Mouse (Mus musculus) heart, postnatal 25 days (tissue): Measurements from ENCODE around the gene Il10rb. TPM values are rescaled to one million over a fixed set of nuclear protein-coding genes. Genes with fewer than 3 reads are reported as not detected.

ENCODE experiments used
- DNase-seq: peaks from one replicate; pipeline ENCODE4 v3.0.0; 2022; ENCODE audit warnings: low spot score
- intact Hi-C: fragments of 180-260 bp; cut with DNase I; formaldehyde crosslinking; loops from one replicate; pipeline ENCODE4 v1.15.1; 2025
- total RNA-seq, 2 experiments: library from RNA; stranded (reverse); gene quantifications; 2 replicates each; pipeline ENCODE4 v1.2.3; 2021

Gene Il10rb
- total RNA-seq, 2 experiments from 2014 or later, result 97.5 to 105 TPM

DNA sequence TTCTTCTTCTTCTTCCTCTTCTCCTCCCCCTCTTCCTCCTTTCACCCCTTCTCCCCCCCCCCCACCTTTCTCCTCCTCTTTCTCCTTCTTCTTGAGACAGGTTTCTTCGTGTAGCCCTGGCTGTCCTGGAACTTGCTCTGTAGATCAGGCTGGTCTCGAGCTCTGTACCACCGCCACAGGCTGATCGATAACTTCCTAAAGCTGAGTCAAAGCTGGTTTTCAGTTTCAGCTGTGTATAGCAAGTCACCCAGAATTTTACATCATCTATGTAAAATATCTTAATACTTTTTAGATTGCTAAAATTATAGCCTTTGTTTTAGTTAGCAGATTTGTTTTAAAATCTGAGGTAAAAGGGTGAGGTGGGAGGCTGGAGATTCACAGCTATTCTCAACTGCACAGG is 38.9 kb downstream of the Il10rb start:
- no peak for DNase-seq
- intact Hi-C loops, result no loop called here

DNA sequence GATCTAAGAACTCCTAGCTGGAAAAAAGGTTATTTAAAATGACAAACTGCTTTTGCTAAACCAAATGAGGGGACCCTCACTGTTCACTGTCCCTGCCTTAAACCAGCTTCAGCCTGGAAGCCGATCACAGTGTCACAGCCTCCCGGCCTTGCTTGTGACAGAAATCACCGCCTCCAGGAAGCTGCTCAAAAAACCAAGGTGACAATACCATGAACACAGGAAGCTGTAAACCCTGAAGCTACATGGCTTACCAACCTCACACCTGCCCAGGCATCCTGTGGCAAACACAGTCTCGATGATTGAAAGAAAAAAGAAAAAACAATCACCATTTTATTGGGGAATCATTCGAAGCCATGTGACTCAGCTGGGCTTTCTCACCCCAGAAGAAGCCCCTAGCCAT is 39.6 kb downstream of the Il10rb start:
- intact Hi-C loops, result no loop called here
- DNase-seq, result no peak

DNA sequence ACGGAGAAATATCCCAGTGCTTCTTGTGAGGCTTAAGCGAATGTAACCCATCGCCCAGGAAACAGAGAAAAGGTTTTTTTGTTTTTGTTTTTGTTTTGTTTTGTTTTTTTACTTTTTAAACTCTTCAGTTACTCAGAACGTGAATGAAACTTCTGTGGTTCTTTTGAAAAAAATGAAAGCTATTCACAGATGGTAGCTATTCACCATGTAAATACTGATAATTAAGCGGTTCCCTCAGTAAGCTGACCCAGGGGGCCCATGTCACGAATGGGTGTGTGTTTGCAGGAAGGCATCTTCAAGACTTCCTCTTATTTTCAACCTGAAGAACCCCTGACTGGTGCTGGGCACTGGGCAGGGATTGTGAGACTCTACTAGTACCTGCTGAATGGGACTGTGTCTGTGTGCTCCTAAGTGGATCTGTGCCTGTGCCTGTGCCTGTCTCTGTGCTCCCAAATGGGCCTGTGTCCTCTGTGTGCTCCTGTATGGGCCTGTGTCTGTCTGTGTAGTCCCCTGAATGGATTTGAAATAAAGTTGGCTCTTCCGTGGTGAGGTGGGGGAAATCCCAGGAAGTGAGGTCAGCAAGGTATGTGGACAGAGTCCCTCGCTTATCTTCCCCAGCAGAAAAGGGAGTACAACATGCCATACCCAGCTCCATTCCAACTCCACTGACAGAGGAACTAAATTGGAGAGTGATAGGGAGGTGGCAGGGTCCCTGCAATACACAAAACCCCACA is 41.0 kb downstream of the Il10rb start:
- intact Hi-C loops, result no loop called here
- DNase-seq, result no peak

GRCm38 (mm10) chr16:91447512-91447900 is 41.5 kb downstream of the Il10rb start:
- intact Hi-C loops, result no loop called here
- no peak for DNase-seq

- intact Hi-C loops, result no loop called here
- DNase-seq, result no peak
Measured at GRCm38 (mm10) chr16:91448088-91448487, 42.1 kb downstream of the Il10rb start.

DNA sequence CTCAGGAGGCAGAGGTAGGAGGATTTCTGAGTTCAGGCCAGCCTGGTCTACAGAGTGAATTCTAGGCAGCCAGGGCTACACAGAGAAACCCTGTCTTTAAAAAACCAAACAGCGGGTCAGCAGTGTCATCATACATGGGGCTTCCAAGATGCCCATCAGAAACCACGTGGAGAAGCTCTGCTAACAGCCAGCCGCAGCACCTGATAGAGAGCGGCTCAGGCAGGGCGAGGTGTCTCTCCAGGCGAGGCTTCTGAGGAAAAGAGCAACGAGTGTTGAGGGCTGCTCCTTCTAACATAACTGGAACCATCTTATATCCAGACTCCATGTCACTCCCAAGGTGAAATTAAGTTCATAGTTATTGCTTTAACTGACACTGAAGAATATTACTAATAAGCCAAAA is 42.9 kb downstream of the Il10rb start:
- intact Hi-C loops, result no loop called here
- DNase-seq, result no peak

- DNase-seq, result no peak
- intact Hi-C loops, result no loop called here
Measured at GRCm38 (mm10) chr16:91450137-91451064, 44.4 kb downstream of the Il10rb start.

- intact Hi-C loops, result no loop called here
- DNase-seq, result no peak
Measured at GRCm38 (mm10) chr16:91451949-91452348, 46.0 kb downstream of the Il10rb start.

GRCm38 (mm10) chr16:91452363-91452896 is 46.5 kb downstream of the Il10rb start:
- no peak for DNase-seq
- intact Hi-C loops, result no loop called here

DNA sequence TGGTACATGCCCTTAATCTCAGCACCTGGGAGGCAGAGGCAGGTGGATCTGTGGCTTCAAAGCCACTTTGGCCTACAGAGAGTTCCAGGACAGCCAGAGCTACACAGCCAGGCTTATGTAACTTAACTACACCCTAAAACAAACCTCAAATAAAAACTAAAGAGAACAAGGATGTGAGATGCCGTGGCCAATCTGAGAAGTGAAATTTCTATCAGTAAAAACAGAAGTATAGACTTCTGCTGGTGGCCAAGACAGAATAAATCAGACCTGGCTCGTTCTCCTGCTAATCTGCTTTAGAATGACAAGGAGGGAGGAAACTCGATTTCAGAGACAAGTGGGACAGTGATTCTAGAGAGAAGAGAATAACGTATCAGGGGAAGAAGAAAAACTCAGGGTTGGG is 49.9 kb downstream of the Il10rb start:
- intact Hi-C loops, result no loop called here
- DNase-seq, result no peak

GRCm38 (mm10) chr16:91458301-91458746 is 52.4 kb downstream of the Il10rb start:
- intact Hi-C loops, result no loop called here
- no peak for DNase-seq

DNA sequence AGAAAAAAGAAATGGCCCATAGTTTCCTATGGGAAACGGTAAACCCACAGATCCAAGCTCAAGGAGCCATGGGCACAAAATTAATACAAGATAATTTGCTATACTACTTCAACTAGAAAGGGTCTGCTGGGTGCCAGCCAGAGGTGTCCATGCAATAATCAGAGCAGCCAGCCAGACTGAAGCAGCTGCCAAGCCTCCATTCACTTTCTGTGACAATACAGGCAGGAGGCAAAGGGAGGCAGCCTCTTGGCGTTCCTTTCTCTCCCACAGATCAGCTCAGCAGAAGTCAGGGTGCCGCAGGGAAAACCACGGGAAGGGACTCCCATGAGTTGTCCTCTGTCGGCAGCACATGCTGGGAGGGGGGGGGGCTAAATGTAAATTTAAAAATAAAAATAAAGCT is 53.0 kb downstream of the Il10rb start:
- DNase-seq, result no peak
- intact Hi-C loops, result no loop called here

GRCm38 (mm10) chr16:91459396-91459795 is 53.4 kb downstream of the Il10rb start:
- intact Hi-C loops, result no loop called here
- no peak for DNase-seq

DNA sequence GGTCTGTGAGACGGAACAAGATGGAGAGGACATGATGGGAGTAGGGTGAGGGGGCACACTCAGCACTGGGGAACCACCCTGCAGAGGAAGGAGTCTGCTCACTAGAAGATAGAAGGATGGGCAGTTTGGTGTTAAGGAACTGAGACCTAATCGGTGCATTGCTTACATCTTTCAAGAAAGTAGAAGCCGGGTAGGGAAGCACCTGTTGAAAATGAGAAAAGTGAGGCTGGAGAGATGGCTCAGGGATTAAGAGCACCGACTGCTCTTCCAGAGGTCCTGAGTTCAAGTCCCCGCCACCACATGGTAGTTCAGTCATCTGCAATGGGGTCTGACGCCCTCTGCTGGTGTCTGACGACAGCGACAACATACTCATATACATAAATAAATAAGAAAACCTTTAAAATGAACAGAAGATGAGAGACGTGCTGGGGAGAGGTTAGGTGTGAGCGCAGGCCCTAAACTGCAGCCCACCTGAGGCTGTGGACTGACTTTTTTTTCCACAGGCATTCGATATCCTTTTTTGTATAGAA is 53.9 kb downstream of the Il10rb start:
- intact Hi-C loops, result loop anchor here (5.0 kb wide), 1 partner anchor 98 kb away; no protein-coding TSS in a partner anchor
- DNase-seq, result no peak

DNA sequence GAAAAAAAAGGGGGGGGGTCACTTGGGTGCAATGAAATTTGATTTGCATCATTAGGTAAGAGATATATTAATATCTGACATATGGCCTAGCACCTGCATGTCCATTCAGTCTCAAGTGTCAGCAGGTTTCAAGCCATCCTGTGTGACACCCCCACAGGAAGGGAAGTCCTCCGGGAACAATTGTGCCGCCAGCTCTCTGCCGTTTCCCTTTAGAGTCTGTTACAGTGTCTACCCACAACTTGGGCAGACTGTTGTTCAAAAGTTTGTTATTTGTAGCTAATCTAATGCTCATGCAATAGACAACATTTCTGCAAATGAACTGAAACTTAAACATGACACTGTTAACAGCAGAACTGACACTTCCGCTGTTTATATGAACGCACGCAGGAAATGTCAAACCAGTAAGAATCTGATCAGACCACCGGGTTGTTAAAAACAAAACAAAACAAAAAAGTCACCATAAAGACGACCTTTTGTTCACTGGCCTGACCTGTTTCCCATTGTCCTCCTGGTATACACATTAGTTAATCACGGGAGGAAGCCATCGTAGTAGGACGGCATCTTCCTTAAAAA is 55.2 kb downstream of the Il10rb start:
- DNase-seq, result no peak
- intact Hi-C loops, result loop anchor here (5.0 kb wide), 1 partner anchor 99 kb away; no protein-coding TSS in a partner anchor

DNA sequence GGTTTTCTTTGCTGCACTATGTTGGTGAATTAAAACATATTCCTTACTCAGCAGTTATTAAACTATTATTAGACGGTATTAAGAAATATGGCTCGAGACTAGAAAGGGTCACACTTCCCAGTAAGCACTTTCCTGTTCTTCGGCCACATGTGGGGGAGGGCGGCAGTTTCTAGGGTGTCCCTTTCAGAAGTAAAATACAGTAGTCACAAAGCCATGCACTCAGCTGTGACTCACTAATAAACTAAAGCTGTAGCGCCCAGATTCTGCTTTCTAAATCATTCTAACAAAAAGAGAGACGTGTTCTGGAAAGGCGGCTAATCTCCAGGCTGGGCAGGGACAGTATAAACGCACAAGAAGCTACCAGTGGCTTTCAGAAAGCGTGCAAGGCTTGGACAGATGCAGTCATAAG is 55.8 kb downstream of the Il10rb start:
- DNase-seq, result no peak
- intact Hi-C loops, result loop anchor here (5.0 kb wide), 1 partner anchor 99 kb away; no protein-coding TSS in a partner anchor

- no peak for DNase-seq
- intact Hi-C loops, result loop anchor here (5.0 kb wide), 1 partner anchor 100 kb away; no protein-coding TSS in a partner anchor
Measured at GRCm38 (mm10) chr16:91462644-91463043, 56.7 kb downstream of the Il10rb start.

GRCm38 (mm10) chr16:91463400-91463799 is 57.4 kb downstream of the Il10rb start:
- intact Hi-C loops, result loop anchor here (5.0 kb wide), 1 partner anchor 101 kb away; no protein-coding TSS in a partner anchor
- DNase-seq, result no peak

GRCm38 (mm10) chr16:91463836-91464400 is 58.0 kb downstream of the Il10rb start:
- no peak for DNase-seq
- intact Hi-C loops, result loop anchor here (2.0 to 5.0 kb wide), 2 partner anchors 21 to 102 kb away; partner anchors contain the start of gene Ifnar1
